Mouse (Mus musculus) heart, postnatal 10 days (tissue): ENCODE measurements around the gene Dennd2c. TPM values are rescaled to one million over a fixed set of nuclear protein-coding genes. Genes with fewer than 3 reads are reported as not detected.
"Not testable (repeated sequence)": the region's sequence is repeated elsewhere in the genome, so short reads cannot be mapped to it uniquely, and the experiment has no call there.

Experiments used
- DNase-seq, 2 experiments: peaks; one replicate each; pipeline ENCODE4 v3.0.0; 2021
- intact Hi-C: fragments of 180-260 bp; cut with DNase I; formaldehyde crosslinking; loops from one replicate; pipeline ENCODE4 v1.15.1; 2025
- total RNA-seq, 2 experiments: library from RNA; stranded (reverse); gene quantifications; 2 replicates each; pipeline ENCODE4 v1.2.3; 2021

The Dennd2c gene
- total RNA-seq, 2 experiments from 2014 or later: 3.7 to 4.0 TPM

GRCm38 (mm10) chr3:103107565-103108240 lies 5.3 kb downstream of the Dennd2c start:
- intact Hi-C loops: no loop called here
- no peak for DNase-seq

GRCm38 (mm10) chr3:103112216-103112615 lies 9.8 kb downstream of the Dennd2c start:
- intact Hi-C loops: no loop called here
- no peak for DNase-seq

- intact Hi-C loops: no loop called here
These were observed 21.2 kb downstream of the Dennd2c start for GRCm38 (mm10) chr3:103123636-103124035.

GRCm38 (mm10) chr3:103126138-103126537 lies 23.7 kb downstream of the Dennd2c start:
- no peak for DNase-seq
- intact Hi-C loops: no loop called here

More at GRCm38 (mm10) chr3:103123636-103124035, 21.2 kb downstream of the Dennd2c start:
- DNase-seq: no peak

- DNase-seq: no peak
- intact Hi-C loops: no loop called here
These were observed 24.8 kb downstream of the Dennd2c start for GRCm38 (mm10) chr3:103127177-103127576.

- DNase-seq: no peak
- intact Hi-C loops: no loop called here
These were observed 25.3 kb downstream of the Dennd2c start for GRCm38 (mm10) chr3:103127721-103128120.

- no peak for DNase-seq
- intact Hi-C loops: no loop called here
These were observed 25.8 kb downstream of the Dennd2c start for GRCm38 (mm10) chr3:103128251-103128650.

- intact Hi-C loops: no loop called here
- DNase-seq: no peak
These were observed 27.2 kb downstream of the Dennd2c start for GRCm38 (mm10) chr3:103129367-103130159.

GRCm38 (mm10) chr3:103130236-103130751 lies 27.9 kb downstream of the Dennd2c start:
- DNase-seq: peak; percentile 40 to 47
- intact Hi-C loops: no loop called here

GRCm38 (mm10) chr3:103133098-103133497 lies 30.7 kb downstream of the Dennd2c start:
- intact Hi-C loops: no loop called here
- DNase-seq: no peak

- intact Hi-C loops: no loop called here
- no peak for DNase-seq
These were observed 34.1 kb downstream of the Dennd2c start for GRCm38 (mm10) chr3:103136414-103137077.

GRCm38 (mm10) chr3:103139047-103139446 lies 36.6 kb downstream of the Dennd2c start:
- peak; percentile 52 to 58 for DNase-seq
- intact Hi-C loops: no loop called here

- intact Hi-C loops: not testable (repeated sequence)
- DNase-seq: peak; percentile 60 to 62
These were observed 37.9 kb downstream of the Dennd2c start for GRCm38 (mm10) chr3:103140095-103140838.

GRCm38 (mm10) chr3:103141287-103141686 lies 38.9 kb downstream of the Dennd2c start:
- peak in 1 of 2 experiments; percentile 28 for DNase-seq
- intact Hi-C loops: no loop called here

GRCm38 (mm10) chr3:103142366-103142765 lies 40.0 kb downstream of the Dennd2c start:
- intact Hi-C loops: no loop called here
- no peak for DNase-seq

- intact Hi-C loops: loop anchor here (5.0 kb wide), 2 partner anchors 43 to 83 kb away; partner anchors contain the start of gene Dennd2c
These were observed 42.9 kb downstream of the Dennd2c start for GRCm38 (mm10) chr3:103145336-103145735.

GRCm38 (mm10) chr3:103145791-103146190 lies 43.4 kb downstream of the Dennd2c start:
- no peak for DNase-seq
- intact Hi-C loops: loop anchor here (5.0 kb wide), 2 partner anchors 43 to 83 kb away; partner anchors contain the start of gene Dennd2c

More at GRCm38 (mm10) chr3:103145336-103145735, 42.9 kb downstream of the Dennd2c start:
- no peak for DNase-seq

- DNase-seq: peak in 1 of 2 experiments; percentile 13
- intact Hi-C loops: loop anchor here (5.0 kb wide), 2 partner anchors 44 to 84 kb away; partner anchors contain the start of gene Dennd2c
These were observed 44.1 kb downstream of the Dennd2c start for GRCm38 (mm10) chr3:103146330-103147166.

GRCm38 (mm10) chr3:103147775-103148174 lies 45.4 kb downstream of the Dennd2c start:
- DNase-seq: no peak
- intact Hi-C loops: loop anchor here (5.0 kb wide), 2 partner anchors 45 to 85 kb away; partner anchors contain the start of gene Dennd2c
